Mouse (Mus musculus): ENCODE data around the gene Jund.

- no peak for TF ChIP-seq MAZ (IDR thresholded peaks at IDR 0.05; ENCODE audit: low read depth, low read length)
- no peak for TF ChIP-seq CTCF (IDR thresholded peaks at IDR 0.05 in 2 of 3, conservative IDR thresholded peaks at IDR 0.05 in 1 of 3; ENCODE audit: control insufficient read depth in 1 of 3, insufficient read depth in 1 of 3, low read depth in 2 of 3, low read length in 3 of 3, poor library complexity in 1 of 3, severe bottlenecking in 1 of 3)
- TF ChIP-seq NRF1 (IDR thresholded peaks at IDR 0.05; ENCODE audit: insufficient read depth, low read depth, low read length, poor library complexity, severe bottlenecking) = no peak
- TF ChIP-seq USF1 (IDR thresholded peaks at IDR 0.05; ENCODE audit: low read depth, low read length) = no peak
- no peak for TF ChIP-seq ZMIZ1 (IDR thresholded peaks at IDR 0.05; ENCODE audit: low read depth, low read length)
Measured at GRCm38 (mm10) chr8:70658897-70659603, 39.7 kb upstream of the Jund start.

All from MEL (cell line).